Mouse (Mus musculus) inflammation-experienced regulatory T-cells, adult 16 weeks (primary cell): Measurements from ENCODE around the gene Gsta3. TPM values are rescaled to one million over a fixed set of nuclear protein-coding genes. Genes with fewer than 3 reads are reported as not detected.

Source experiments
- polyA plus RNA-seq: library from polyadenylated mRNA; unstranded; fragments of 100-300 nt; shearing (Covaris generic); gene quantifications from one replicate; pipeline ENCODE4 v1.2.1, GENCODE M21; 2017

Gene Gsta3
- 1.7 TPM for polyA plus RNA-seq

GRCm38 (mm10) chr1:21239911-21240898 lies at the start of gene Gsta3:
Gene Gsta3, plus strand, starts transcription at chr1:21240589.

GRCm38 (mm10) chr1:21218489-21218919 lies 21.9 kb upstream of the Gsta3 start, which contains the start of gene Tmem14a:
Gene Tmem14a, plus strand, starts transcription at chr1:21218575.

Other genes with a start within 250 kb of the Gsta3 start
- gene Tram2, start 161.4 kb upstream of the Gsta3 start, polyA plus RNA-seq = 5.1 TPM
- gene Tmem14a, start 22.0 kb upstream of the Gsta3 start, polyA plus RNA-seq = 6.2 TPM
- gene Khdc1a, start 109.1 kb downstream of the Gsta3 start, polyA plus RNA-seq = 1.5 TPM
- gene Khdc1c, start 127.7 kb downstream of the Gsta3 start, polyA plus RNA-seq = not detected
- gene Khdc1b, start 143.0 kb downstream of the Gsta3 start, polyA plus RNA-seq = not detected